Mouse (Mus musculus): ENCODE measurements around the gene Abat. TPM values are rescaled to one million over a fixed set of nuclear protein-coding genes. Genes with fewer than 3 reads are reported as not detected.

Abat gene
- total RNA-seq, 2 experiments from 2014 or later, result 149 to 156 TPM

DNA sequence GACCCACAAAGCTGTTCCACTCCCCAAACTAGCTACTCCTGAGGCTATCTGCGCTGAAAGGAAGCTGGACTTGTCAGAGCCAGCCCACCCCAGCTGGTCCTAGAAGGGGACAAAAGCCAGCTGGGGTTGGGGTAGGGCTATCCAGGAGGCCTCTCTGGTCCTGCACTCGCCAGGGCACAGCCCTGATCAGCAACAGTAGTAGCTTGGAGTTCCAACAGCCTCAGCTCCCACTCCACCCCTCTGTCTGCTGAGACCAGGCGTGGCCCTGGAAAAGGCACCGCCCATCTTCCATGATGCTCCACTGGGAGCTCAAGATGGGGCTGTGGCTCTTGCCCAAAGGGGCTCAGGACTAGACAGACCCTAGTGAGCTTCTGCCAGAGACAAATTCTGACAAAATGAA lies 154.6 kb downstream of the Abat start:
- no peak for DNase-seq (ENCODE audit: low spot score in 2 of 2)

GRCm38 (mm10) chr16:8668386-8668785 lies 155.2 kb downstream of the Abat start:
- DNase-seq (ENCODE audit: low spot score in 2 of 2), result no peak

GRCm38 (mm10) chr16:8669432-8669831 lies 156.2 kb downstream of the Abat start:
- no peak for DNase-seq (ENCODE audit: low spot score in 2 of 2)

GRCm38 (mm10) chr16:8670041-8671035 lies 157.1 kb downstream of the Abat start:
- no peak for DNase-seq (ENCODE audit: low spot score in 2 of 2)

Small RNA genes lying within 50 kb of the gene (microRNA-seq; reads per million reads assigned to microRNA genes)
- gene Gm22137, result 0 reads per million in 2 experiments

Other genes with a start within 250 kb of the Abat start
- 10 to 100 TPM; 11.4 to 12.0 TPM for gene Tmem114, start 88.3 kb upstream of the Abat start, total RNA-seq (2021)
- 10 to 100 TPM; 32.4 to 33.6 TPM for gene Mettl22, start 42.6 kb upstream of the Abat start, total RNA-seq (2021)
- 10 to 100 TPM; 31.9 to 34.5 TPM for gene Pmm2, start 124.2 kb downstream of the Abat start, total RNA-seq (2021)
- gene Tmem186, start 124.3 kb downstream of the Abat start, total RNA-seq (2021), result 10 to 100 TPM; 10.6 to 11.5 TPM
- gene Carhsp1, start 158.7 kb downstream of the Abat start, total RNA-seq (2021), result 10 to 100 TPM; 23.2 to 23.8 TPM
- not detected for gene Gm5767, start 167.3 kb downstream of the Abat start, total RNA-seq (2021)

Measured in layer of hippocampus, postnatal 14 days (tissue).